Mouse (Mus musculus) midbrain, embryonic 14.5 days (tissue): Measurements from ENCODE around the gene Ythdf1. TPM values are rescaled to one million over a fixed set of nuclear protein-coding genes. Genes with fewer than 3 reads are reported as not detected.

Experiments used
- ATAC-seq: fragments of 200-750 bp; cut with Nextera tagmentation; 2 replicates; pipeline ENCODE4 v1.8.0; 2017; ENCODE audit warnings: moderate number of reproducible peaks, moderate library complexity; ENCODE audit not compliant: low FRiP score, low TSS enrichment
- DNase-seq: peaks from one replicate; pipeline ENCODE4 v3.0.0-alpha.2; 2015
- H3K27ac ChIP-seq: fragments of 300-500 bp; sonication (generic); replicated peaks from 2 replicates; pipeline ENCODE4 v1.5.1; 2014; ENCODE audit warnings: mild to moderate bottlenecking, low read depth, low read length, moderate library complexity
- H3K27me3 ChIP-seq: fragments of 300-500 bp; sonication (generic); 2 replicates; pipeline ENCODE4 v1.6.1; 2014; ENCODE audit warnings: low read length, control low read depth, mixed read lengths; ENCODE audit not compliant: control insufficient read depth, insufficient read depth
- H3K36me3 ChIP-seq: fragments of 300-500 bp; sonication (generic); 2 replicates; pipeline ENCODE4 v1.6.1; 2014; ENCODE audit warnings: low read length, control low read depth; ENCODE audit not compliant: control insufficient read depth, insufficient read depth
- H3K4me1 ChIP-seq: fragments of 300-500 bp; sonication (generic); 2 replicates; pipeline ENCODE4 v1.6.1; 2014; ENCODE audit warnings: mild to moderate bottlenecking, antibody characterized with exemption, low read length, control low read depth; ENCODE audit not compliant: control insufficient read depth, insufficient read depth
- H3K4me2 ChIP-seq: fragments of 300-500 bp; sonication (generic); 2 replicates; pipeline ENCODE4 v1.6.1; 2014; ENCODE audit warnings: mild to moderate bottlenecking, low read length, moderate library complexity
- H3K4me3 ChIP-seq: fragments of 300-500 bp; sonication (generic); replicated peaks from 2 replicates; pipeline ENCODE4 v1.5.1; 2014; ENCODE audit warnings: low read depth, low read length
- H3K9ac ChIP-seq: fragments of 300-500 bp; sonication (generic); replicated peaks from 2 replicates; pipeline ENCODE4 v1.6.1; 2014; ENCODE audit warnings: mild to moderate bottlenecking, low read length, moderate library complexity
- H3K9me3 ChIP-seq: fragments of 300-500 bp; sonication (generic); 2 replicates; pipeline ENCODE4 v1.6.1; 2016; ENCODE audit warnings: low read length, control low read depth, mixed read lengths; ENCODE audit not compliant: control insufficient read depth
- WGBS: fragments of 180-500 bp; shearing (Covaris S2); extraction: QIAGEN DNeasy Blood & Tissue Kit; methylation state at CpG from one replicate; pipeline ENCODE4 v1.1.7; 2014; 5-methylcytosine and 5-hydroxymethylcytosine counted together
- polyA plus RNA-seq: library from polyadenylated mRNA; unstranded; fragments of >200 nt; fragmentation: Nextera tagmentation; extraction: Ambion mirVana; gene quantifications from 2 replicates; pipeline ENCODE4 v1.2.1, GENCODE M21; 2014

Gene Ythdf1
- polyA plus RNA-seq, 1 experiment from 2014 or later, result 59.1 TPM

DNA sequence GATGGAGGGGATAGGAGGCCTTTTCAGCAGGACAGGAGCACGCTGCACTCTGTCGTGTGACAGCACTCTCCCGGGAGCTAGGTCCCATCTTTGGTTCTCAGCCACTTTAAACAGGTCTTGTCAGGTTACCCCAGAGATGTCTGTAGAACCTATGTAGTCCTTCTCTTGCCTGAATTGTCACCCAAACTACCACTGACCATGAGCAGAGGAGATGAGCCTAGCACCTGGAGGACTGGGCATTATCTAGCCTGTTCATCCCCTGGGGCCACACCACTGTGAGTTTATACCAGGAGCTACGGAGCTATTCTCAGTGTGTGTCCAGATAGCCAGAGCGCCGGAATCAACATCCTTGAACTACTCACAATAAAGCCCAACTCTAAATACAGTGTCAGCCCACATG is 22.9 kb downstream of the Ythdf1 start:
- no peak overlapping the region for H3K4me3 ChIP-seq
- H3K4me1 ChIP-seq, result peaks cover 30% of the 10 kb centered on the region
- ATAC-seq (no peak), DNase-seq (no peak)
- H3K9me3 ChIP-seq, result no peaks in the 10 kb centered on the region
- WGBS, result 61% methylated on average over 6 of the region's 6 CpGs
- peaks cover 11% of the 10 kb centered on the region for H3K36me3 ChIP-seq
- no peak overlapping the region for H3K4me2 ChIP-seq
- H3K27me3 ChIP-seq, result no peaks in the 10 kb centered on the region
- H3K9ac ChIP-seq, result no peak overlapping the region
- peak overlapping the region; percentile 63 for H3K27ac ChIP-seq

- peak; percentile 45 for DNase-seq
- peak overlapping the region; percentile 100 for H3K27ac ChIP-seq
- no peaks in the 10 kb centered on the region for H3K9me3 ChIP-seq
- peak overlapping the region; percentile 1; the same call in 1 of the 2 replicates for H3K9ac ChIP-seq
- WGBS, result 50% methylated on average over 15 of the region's 15 CpGs
- peak overlapping the region; percentile 85 for H3K4me2 ChIP-seq
- peaks cover 31% of the 10 kb centered on the region for H3K4me1 ChIP-seq
- no peak overlapping the region for H3K4me3 ChIP-seq
- no peaks in the 10 kb centered on the region for H3K27me3 ChIP-seq
- ATAC-seq, result no peak
- peaks cover 11% of the 10 kb centered on the region for H3K36me3 ChIP-seq
Observed at GRCm38 (mm10) chr2:180896819-180897625, 23.7 kb downstream of the Ythdf1 start.

GRCm38 (mm10) chr2:180895837-180896525 is 24.8 kb downstream of the Ythdf1 start:
- Histone ChIP-seq H3K9me3 (no peaks in the 10 kb centered on the region), H3K4me1 (peaks cover 35% of the 10 kb centered on the region), H3K9ac (peak overlapping the region; percentile 100), H3K36me3 (peaks cover 11% of the 10 kb centered on the region), H3K27me3 (no peaks in the 10 kb centered on the region), H3K27ac (peak overlapping the region; percentile 100), H3K4me3 (peak overlapping the region; percentile 93), H3K4me2 (peak overlapping the region; percentile 85)
- 65% methylated on average over 11 of the region's 11 CpGs for WGBS
- ATAC-seq (no peak), DNase-seq (no peak)

DNA sequence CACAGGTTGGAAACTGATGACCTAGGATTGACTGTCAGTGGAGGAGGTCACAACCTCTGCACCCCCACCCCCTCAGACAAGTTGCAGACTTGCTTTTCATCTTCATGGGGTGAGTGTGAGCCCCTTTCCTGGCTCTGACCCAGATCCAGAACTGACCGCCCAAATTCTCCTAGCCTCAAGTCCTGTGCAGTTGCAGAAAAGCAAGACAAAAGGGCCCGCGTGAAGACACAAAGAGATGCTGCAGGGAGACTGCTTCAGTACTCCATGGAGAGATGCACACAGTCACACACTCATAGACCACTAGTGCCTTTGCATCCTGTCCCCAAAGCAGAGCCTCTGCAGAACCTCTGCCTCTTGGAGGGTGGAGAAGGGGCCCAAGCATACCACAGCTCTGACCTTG is 25.4 kb downstream of the Ythdf1 start:
- no peak for ATAC-seq
- Histone ChIP-seq H3K36me3 (peaks cover 11% of the 10 kb centered on the region), H3K4me2 (peak overlapping the region; percentile 85), H3K27me3 (no peaks in the 10 kb centered on the region), H3K9ac (peak overlapping the region; percentile 100), H3K4me3 (peak overlapping the region; percentile 93), H3K9me3 (no peaks in the 10 kb centered on the region), H3K27ac (peak overlapping the region; percentile 100), H3K4me1 (peaks cover 36% of the 10 kb centered on the region)
- no peak for DNase-seq
- 43% methylated on average over 3 of the region's 3 CpGs for WGBS

DNA sequence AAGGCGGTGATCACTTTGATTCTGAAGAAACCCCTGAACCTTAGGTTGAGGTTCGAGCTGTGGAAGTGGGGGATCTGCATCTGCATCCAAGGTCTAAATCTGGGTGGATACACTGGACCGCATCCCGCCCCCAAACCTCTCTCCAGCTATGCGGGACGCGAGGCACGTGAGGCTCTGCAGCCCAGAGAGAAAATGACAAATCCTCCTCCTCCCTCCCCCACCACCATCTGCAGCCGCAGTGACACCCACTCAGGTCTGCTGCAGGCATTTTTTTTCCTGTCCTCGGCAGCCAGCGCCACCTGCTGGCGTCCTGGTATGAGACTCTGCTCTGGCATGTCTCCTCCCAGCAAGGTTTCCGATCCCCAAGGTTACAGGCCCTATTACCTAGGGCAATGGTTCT is 26.0 kb downstream of the Ythdf1 start:
- WGBS, result 0% methylated on average over 13 of the region's 13 CpGs

DNA sequence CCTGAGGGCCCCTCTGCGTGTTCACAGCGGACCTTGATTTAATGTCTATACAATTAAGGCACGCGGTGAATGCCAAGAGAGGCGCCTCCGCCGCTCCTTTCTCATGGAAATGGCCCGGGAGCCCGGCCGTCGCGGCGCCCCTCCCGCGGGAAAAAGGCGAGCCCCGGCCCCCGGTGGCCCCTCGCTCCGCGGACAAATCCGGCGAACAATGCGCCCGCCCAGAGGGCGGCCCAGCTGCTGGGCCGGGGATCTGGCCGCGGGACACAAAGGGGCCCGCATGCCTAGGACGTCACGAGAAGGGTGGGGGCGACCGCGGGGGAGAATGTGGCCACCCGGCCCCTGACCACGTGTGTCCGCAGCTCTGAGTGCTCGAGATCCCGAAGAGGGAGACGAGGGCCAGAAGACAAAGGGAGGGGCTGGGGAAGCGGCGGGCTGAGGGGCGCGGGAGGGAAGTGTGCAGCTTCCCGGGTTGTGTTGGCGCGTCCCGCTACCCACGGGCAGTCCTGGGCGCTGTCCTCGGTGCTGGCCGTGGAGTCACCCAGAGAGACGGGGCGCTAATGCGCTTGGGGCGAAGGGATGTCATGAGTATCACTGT is 26.6 kb downstream of the Ythdf1 start:
- Histone ChIP-seq H3K27ac (peak overlapping the region; percentile 100), H3K4me2 (peak overlapping the region; percentile 85), H3K9ac (peak overlapping the region; percentile 100), H3K9me3 (no peaks in the 10 kb centered on the region), H3K4me1 (peaks cover 48% of the 10 kb centered on the region), H3K36me3 (peaks cover 11% of the 10 kb centered on the region), H3K4me3 (peak overlapping the region; percentile 93), H3K27me3 (no peaks in the 10 kb centered on the region)
- DNase-seq (peak; percentile 85), ATAC-seq (peak; percentile 39)
- WGBS, result under 1% methylated on average over 57 of the region's 57 CpGs

More for the DNA sequence above, 26.0 kb downstream of the Ythdf1 start:
- DNase-seq (peak; percentile 97), ATAC-seq (peak; percentile 58)
- Histone ChIP-seq H3K27ac (peak overlapping the region; percentile 100), H3K36me3 (peaks cover 11% of the 10 kb centered on the region), H3K27me3 (no peaks in the 10 kb centered on the region), H3K9me3 (no peaks in the 10 kb centered on the region), H3K4me2 (peak overlapping the region; percentile 85), H3K4me3 (peak overlapping the region; percentile 93), H3K4me1 (peaks cover 42% of the 10 kb centered on the region), H3K9ac (peak overlapping the region; percentile 100)

DNA sequence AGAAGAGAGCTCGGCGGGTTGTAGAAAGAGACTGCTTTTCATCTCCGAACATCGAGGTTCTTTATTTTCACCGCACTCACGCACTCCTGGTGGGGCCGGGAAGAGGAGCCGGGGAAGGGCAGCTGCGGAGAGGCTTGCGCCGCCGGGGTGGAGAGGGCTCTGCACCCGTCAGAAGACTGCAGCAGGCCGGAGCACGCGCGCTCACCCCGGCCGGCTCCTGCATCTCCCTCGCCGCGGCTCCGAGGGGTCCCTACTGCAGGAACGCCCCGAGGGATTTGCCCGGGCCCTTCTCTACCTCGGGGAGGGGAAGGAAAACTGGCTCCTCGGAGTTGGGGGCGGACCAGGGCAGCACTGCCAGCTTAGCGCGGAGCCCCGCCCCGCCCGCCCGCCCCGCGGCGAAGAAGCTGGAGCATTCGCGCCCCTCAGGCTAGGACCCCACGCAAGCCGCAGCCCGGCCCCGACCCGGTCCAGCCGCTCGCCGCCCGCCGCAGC is 27.2 kb downstream of the Ythdf1 start:
- peak overlapping the region; percentile 85 for H3K4me2 ChIP-seq
- under 1% methylated on average over 38 of the region's 50 CpGs for WGBS
- H3K36me3 ChIP-seq, result peaks cover 11% of the 10 kb centered on the region
- ATAC-seq (peak; percentile 21), DNase-seq (peak; percentile 79)
- H3K27me3 ChIP-seq, result no peaks in the 10 kb centered on the region
- no peaks in the 10 kb centered on the region for H3K9me3 ChIP-seq
- peak overlapping the region; percentile 100 for H3K27ac ChIP-seq
- peak overlapping the region; percentile 100 for H3K9ac ChIP-seq
- peak overlapping the region; percentile 93 for H3K4me3 ChIP-seq
- H3K4me1 ChIP-seq, result peaks cover 53% of the 10 kb centered on the region

GRCm38 (mm10) chr2:180892841-180893521 is 27.8 kb downstream of the Ythdf1 start:
- H3K4me3 ChIP-seq, result peak overlapping the region; percentile 93
- peak overlapping the region; percentile 85 for H3K4me2 ChIP-seq
- H3K27me3 ChIP-seq, result no peaks in the 10 kb centered on the region
- DNase-seq (peak; percentile 98), ATAC-seq (peak; percentile 41)
- H3K9me3 ChIP-seq, result no peaks in the 10 kb centered on the region
- H3K9ac ChIP-seq, result peak overlapping the region; percentile 100
- H3K4me1 ChIP-seq, result peaks cover 58% of the 10 kb centered on the region
- under 1% methylated on average over 94 of the region's 97 CpGs for WGBS
- H3K27ac ChIP-seq, result peak overlapping the region; percentile 100
- peaks cover 11% of the 10 kb centered on the region for H3K36me3 ChIP-seq
